In the genomic region with DNA sequence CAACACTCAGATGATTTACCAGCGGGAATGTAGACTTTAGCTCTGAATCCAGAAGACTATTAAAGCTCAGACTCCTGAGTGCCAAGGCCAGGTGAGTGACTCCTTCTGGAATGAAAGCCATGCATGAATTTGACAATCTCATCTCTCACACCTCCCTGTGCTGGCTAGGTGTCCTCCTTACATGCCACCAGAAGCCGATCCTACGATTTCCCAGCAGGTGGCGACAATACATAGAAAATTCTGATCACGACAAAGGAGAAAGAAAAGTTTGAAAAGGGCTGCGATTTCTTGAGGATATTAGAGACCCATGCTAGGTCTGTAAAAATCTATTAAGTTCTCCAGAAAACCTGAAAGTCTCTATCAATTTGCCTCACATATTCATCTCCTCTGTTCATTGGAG, we compare ENCODE assay signal across 8 mouse cellular contexts.
DNase-seq lines count a peak whose midpoint lies in the region; ATAC-seq and TF ChIP-seq lines count a peak whose summit lies in the region.

No protein-coding gene starts in this region.

- no peak for ATAC-seq in inflammation-experienced regulatory T-cells, adult 6 months

- H3K79me2 ChIP-seq in C2C12 (ENCODE audit: control insufficient read depth, insufficient read depth) = no peaks in the 10 kb centered on the region

- no peaks in the 10 kb centered on the region for H3K79me3 ChIP-seq in C2C12 (ENCODE audit: low read depth)

- no peaks in the 10 kb centered on the region for H3K27me3 ChIP-seq in C2C12 (ENCODE audit: control insufficient read depth, insufficient read depth, insufficient read length)

- H3ac ChIP-seq in C2C12 (ENCODE audit: control insufficient read depth, insufficient read length, low read depth) = no peak overlapping the region

- H3K36me3 ChIP-seq in C2C12 (ENCODE audit: control insufficient read depth, insufficient read depth) = no peaks in the 10 kb centered on the region

- DNase-seq in ZHBTc4 (ENCODE audit: low read depth, low spot score) = peak; percentile 54
- DNase-seq in embryo, embryonic 10 days (ENCODE audit: low spot score) = peak; percentile 82
- peak; percentile 50 for DNase-seq in gastrocnemius, postnatal 25 days
- peak; percentile 79 to 83 for DNase-seq in kidney, postnatal 4 days
- DNase-seq in lung, adult 18-20 months = peak; percentile 52 to 66
- DNase-seq in retina, adult 2 months (ENCODE audit: low read depth, low spot score) = peak; percentile 29

- H3K4me3 ChIP-seq in C2C12 (ENCODE audit: insufficient read depth, poor library complexity, severe bottlenecking) = no peak overlapping the region

- TF ChIP-seq CTCF in C2C12 (IDR thresholded peaks at IDR 0.05; ENCODE audit: control insufficient read depth, insufficient read depth, insufficient read length) = peak; percentile 32

TF ChIP-seq in C2C12, 6 proteins besides CTCF, POLR2A, EP300 and RAD21:
- no peak for TF ChIP-seq CEBPB (IDR thresholded peaks at IDR 0.05; ENCODE audit: low read depth)
- no peak for TF ChIP-seq MYOD1 (IDR thresholded peaks at IDR 0.05; ENCODE audit: control insufficient read depth, insufficient read length, low read depth)
- TF ChIP-seq USF1 (IDR thresholded peaks at IDR 0.05; ENCODE audit: low read depth) = no peak
- no peak for TF ChIP-seq FOSL1 (IDR thresholded peaks at IDR 0.05; ENCODE audit: insufficient read depth, low read length, poor library complexity, severe bottlenecking)
- TF ChIP-seq MYOG (IDR thresholded peaks at IDR 0.05; ENCODE audit: control insufficient read depth, extremely low read depth, insufficient read length) = no peak
- TF ChIP-seq MAX (IDR thresholded peaks at IDR 0.05) = no peak

Comparison
In these comparisons a context has a peak if more than half of its experiments do, and no peak if none do; other contexts are left out.
1. DNase-seq: peak in every context shown above with its lines; median percentile 82 in embryo, embryonic 10 days; 81 in kidney, postnatal 4 days; 59 in lung, adult 18-20 months; 54 in ZHBTc4; 50 in gastrocnemius, postnatal 25 days; 29 in retina, adult 2 months.